Mouse (Mus musculus): ENCODE measurements around the gene Mesd. TPM values are rescaled to one million over a fixed set of nuclear protein-coding genes. Genes with fewer than 3 reads are reported as not detected.
A peak's percentile ranks its signal among the peaks of the same experiment; 100 is the strongest.

Mesd gene
- polyA plus RNA-seq (2015; fragmentation: Nextera tagmentation; extraction: Ambion mirVana): 64.7 and 67.1 TPM in 2 replicates

DNA sequence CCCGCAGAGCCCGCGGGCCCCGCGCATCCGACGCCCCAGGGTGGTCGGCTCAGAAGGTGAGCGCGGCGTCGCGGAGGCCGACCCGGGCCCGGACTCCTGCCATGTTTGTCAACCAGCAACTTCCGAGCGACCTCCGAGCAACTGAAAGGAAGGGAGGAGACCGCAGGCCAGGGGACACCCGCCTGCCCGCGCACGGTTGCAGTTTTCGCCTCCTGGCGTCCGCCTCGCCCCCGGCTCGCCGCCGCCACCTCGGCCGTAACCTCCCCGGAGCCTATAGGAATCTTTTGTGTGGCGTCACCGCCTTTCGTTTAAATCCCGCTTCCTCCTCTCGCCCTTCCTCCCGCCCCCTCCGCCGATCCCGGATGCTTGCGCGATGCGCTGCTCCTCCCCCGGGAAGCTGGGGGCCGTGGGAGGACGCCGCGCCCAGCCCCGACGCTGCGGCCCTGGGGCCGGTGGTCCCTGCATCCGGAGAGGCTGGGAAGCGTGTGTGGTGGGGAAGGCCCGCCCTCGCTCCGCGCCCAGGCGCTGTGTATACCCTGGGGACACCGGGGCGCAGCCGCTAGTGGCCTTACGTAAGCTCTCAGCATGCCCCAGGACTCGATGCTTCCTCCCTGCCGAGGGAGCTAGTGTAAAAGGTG is at the start of gene Mesd, which contains the start of gene Tlnrd1:
Gene Mesd, plus strand, starts transcription at position 446 of the 638 bp plus-strand sequence.
Gene Tlnrd1, minus strand, starts transcription at position 285 of the 638 bp plus-strand sequence.
- Histone ChIP-seq H3K36me3 (replicated peaks) (no peaks in the 10 kb centered on the region), H3K27me3 (replicated peaks) (no peaks in the 10 kb centered on the region), H3K4me3 (peak within 1 kb of the TSS; percentile 82), H3K9me3 (no peaks in the 10 kb centered on the region), H3K4me1 (peaks cover 47% of the 10 kb centered on the region), H3K4me2 (peak within 1 kb of the TSS; percentile 67), H3K27ac (peak within 1 kb of the TSS; percentile 92), H3K9ac (peak within 1 kb of the TSS; percentile 91)
- ATAC-seq (replicated peaks): peak; percentile 88
- under 1% methylated on average over 60 of the region's 69 CpGs for WGBS

DNA sequence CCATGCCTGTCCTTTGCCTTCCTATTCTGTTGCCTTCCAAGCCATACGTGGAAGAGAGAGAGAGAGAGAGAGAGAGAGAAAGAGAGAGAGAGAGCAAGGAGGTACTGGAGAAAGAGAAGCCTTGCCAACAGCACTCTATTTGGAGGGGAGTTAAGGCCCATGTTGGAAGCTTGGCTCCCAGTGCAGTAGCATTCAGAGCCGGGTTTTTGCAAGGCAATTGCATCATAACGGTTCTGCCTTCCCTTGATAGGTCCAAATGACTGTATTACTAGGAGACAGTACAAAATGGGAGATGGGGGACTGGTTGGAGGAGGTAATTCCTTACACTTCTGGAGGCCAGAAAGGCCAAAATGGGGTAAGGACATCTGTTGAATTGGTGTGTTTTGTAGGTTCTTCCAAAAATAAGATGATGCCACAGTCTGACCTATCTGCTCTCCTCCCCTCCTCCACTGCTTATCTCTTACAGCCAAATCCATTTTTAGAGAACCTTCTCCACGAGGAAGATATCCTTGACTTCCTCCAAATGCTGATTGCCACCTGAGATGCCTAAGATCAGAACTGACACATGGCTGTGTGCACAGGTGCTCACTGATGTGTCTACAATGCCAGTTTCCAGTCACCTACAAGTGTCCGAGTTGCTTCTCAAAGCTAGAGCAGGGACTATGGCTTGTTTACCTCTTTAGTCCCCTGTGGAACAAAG is 45.6 kb upstream of the Mesd start:
- no peak overlapping the region for H3K4me3 ChIP-seq
- no peaks in the 10 kb centered on the region for H3K4me1 ChIP-seq
- H3K27me3 ChIP-seq (replicated peaks): no peaks in the 10 kb centered on the region
- WGBS: 86% methylated on average over 5 of the region's 5 CpGs
- no peak for ATAC-seq (replicated peaks)
- no peak overlapping the region for H3K4me2 ChIP-seq
- H3K27ac ChIP-seq: no peak overlapping the region
- no peak overlapping the region for H3K9ac ChIP-seq
- no peaks in the 10 kb centered on the region for H3K36me3 ChIP-seq (replicated peaks)
- no peaks in the 10 kb centered on the region for H3K9me3 ChIP-seq

DNA sequence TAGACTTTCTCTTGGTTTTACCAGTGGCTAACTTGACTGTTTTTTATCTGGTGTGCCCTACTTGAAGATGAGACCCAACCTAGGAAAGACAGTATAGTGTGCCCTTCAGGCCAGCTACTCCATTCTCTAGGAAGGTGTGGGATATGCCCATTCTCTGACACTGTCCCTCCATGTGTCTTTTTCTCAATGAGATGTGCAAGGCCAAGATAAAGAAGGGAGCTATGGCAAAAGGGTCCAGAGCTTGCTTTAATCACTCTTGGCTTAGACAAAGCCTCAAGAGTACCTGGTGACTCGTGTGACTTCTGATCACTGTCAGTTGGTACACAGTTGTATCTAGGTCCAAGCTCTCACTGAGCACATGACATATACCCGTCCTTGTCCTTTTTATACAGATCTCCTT is 44.2 kb upstream of the Mesd start:
- H3K9me3 ChIP-seq: no peaks in the 10 kb centered on the region
- 89% methylated on average over 2 of the region's 2 CpGs for whole genome bisulfite sequencing
- no peak for ATAC-seq (replicated peaks)
- H3K36me3 ChIP-seq (replicated peaks): no peaks in the 10 kb centered on the region
- no peak overlapping the region for H3K9ac ChIP-seq
- no peak overlapping the region for H3K4me2 ChIP-seq
- H3K27ac ChIP-seq: no peak overlapping the region
- no peaks in the 10 kb centered on the region for H3K27me3 ChIP-seq (replicated peaks)
- H3K4me1 ChIP-seq: no peaks in the 10 kb centered on the region
- H3K4me3 ChIP-seq: no peak overlapping the region

DNA sequence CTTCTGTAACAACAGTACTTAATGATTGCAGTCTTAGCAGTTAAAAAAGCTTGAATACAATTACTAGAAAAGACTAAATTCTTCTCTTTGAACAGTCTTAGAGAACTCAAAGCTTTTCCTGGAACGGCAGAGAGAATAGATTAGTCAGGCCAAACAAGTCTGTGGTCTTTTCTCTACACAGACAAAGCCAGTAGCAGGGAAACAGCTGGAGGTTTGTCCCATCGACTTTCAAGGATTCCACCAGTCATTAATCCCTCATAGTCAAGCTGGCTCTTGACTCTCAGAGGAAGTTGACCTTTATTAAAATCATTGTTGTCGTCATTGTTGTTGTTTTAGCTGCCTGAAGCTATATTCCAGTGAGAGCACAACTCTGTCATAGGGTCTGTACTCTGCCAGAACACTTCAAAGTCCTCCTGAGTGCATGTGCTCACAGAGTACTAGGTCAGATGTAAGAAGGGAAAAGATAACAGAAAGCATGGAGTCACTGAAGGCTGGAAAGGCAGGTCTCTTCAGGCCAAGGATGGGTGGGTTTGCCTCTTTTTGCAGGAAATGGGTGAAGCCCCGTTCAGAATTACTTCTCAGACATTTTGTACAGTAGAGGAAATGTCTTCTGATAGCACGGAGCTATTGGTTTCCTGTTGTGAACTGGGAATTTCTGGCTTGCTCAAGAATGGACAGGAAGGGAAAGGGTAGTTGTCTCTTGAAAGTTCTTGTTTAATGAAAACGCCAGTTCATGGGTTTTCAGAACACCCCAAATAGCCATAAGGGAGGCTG is 41.6 kb upstream of the Mesd start:
- Histone ChIP-seq H3K9me3 (no peaks in the 10 kb centered on the region), H3K27ac (no peak overlapping the region), H3K9ac (no peak overlapping the region), H3K4me3 (no peak overlapping the region), H3K36me3 (replicated peaks) (no peaks in the 10 kb centered on the region), H3K4me2 (no peak overlapping the region), H3K27me3 (replicated peaks) (no peaks in the 10 kb centered on the region), H3K4me1 (no peaks in the 10 kb centered on the region)
- ATAC-seq (replicated peaks): no peak
- WGBS: 51% methylated on average over 6 of the region's 6 CpGs

DNA sequence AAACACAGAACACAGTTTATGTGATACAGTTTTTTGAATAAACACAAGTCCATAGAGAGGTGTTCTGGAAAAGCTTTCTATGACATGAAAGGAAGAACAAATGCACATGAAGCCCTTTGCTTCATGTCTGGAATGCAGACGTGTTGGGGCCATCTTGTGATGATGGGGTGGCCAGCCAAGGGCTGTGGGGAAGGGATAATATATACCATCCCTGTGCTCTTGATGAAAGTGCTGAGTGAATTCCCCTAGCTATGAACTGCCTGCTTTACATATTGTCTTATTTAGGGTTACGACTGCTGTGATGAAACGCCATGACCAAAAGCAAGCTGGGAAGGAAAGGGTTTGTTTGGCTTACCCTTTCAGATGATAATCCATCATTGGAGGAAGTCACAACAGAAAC is 39.5 kb upstream of the Mesd start:
- no peaks in the 10 kb centered on the region for H3K9me3 ChIP-seq
- no peaks in the 10 kb centered on the region for H3K27me3 ChIP-seq (replicated peaks)
- no peak for ATAC-seq (replicated peaks)
- no peak overlapping the region for H3K27ac ChIP-seq
- H3K9ac ChIP-seq: no peak overlapping the region
- H3K4me3 ChIP-seq: no peak overlapping the region
- no peaks in the 10 kb centered on the region for H3K4me1 ChIP-seq
- 93% methylated on average over 3 of the region's 3 CpGs for WGBS
- no peaks in the 10 kb centered on the region for H3K36me3 ChIP-seq (replicated peaks)
- no peak overlapping the region for H3K4me2 ChIP-seq

DNA sequence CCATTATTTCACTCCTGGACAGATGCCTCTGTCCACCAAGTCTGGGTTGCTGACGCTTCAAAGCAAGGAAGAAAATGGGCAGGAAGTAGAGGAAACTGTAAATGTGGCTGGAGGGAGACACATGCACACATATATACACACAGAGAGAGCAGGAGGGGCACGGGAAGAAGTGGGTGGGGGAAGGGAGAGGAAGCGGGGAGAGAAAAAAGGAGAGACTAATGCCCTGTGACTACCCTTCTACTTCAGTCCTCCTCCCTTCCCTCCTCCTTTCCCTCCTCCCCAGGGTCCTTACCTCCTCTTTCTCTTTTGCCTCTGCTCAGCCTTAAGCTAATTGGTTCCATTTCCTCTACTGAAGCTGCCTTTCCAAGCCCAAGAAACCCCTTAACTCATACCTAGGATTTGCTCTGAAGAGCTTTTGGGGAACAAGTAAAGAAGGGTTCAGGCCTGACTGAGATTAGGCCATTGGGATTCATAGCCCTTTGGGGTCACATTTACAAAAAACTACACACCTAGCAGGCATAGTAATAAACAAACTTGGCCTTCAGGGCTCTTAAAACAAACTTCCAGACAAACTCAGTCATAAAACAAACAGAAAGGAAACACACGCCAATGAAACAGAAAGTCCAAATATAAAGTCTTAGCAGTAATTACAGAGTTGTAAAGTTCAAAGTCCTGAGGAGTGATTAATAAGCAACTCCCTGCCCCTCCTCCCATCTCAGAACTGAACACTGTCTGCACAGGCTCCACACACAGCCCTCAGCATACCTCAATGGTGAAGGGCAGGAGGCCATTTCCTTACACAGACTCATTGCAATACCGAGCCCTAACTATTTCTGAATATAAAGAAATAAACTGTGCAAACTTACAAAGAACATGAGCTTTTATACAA is 36.8 kb upstream of the Mesd start:
- H3K4me3 ChIP-seq: no peak overlapping the region
- H3K4me1 ChIP-seq: no peaks in the 10 kb centered on the region
- no peaks in the 10 kb centered on the region for H3K9me3 ChIP-seq
- H3K9ac ChIP-seq: no peak overlapping the region
- no peak overlapping the region for H3K27ac ChIP-seq
- ATAC-seq (replicated peaks): no peak
- H3K27me3 ChIP-seq (replicated peaks): no peaks in the 10 kb centered on the region
- H3K36me3 ChIP-seq (replicated peaks): no peaks in the 10 kb centered on the region
- WGBS: 61% methylated on average over 5 of the region's 5 CpGs
- no peak overlapping the region for H3K4me2 ChIP-seq

DNA sequence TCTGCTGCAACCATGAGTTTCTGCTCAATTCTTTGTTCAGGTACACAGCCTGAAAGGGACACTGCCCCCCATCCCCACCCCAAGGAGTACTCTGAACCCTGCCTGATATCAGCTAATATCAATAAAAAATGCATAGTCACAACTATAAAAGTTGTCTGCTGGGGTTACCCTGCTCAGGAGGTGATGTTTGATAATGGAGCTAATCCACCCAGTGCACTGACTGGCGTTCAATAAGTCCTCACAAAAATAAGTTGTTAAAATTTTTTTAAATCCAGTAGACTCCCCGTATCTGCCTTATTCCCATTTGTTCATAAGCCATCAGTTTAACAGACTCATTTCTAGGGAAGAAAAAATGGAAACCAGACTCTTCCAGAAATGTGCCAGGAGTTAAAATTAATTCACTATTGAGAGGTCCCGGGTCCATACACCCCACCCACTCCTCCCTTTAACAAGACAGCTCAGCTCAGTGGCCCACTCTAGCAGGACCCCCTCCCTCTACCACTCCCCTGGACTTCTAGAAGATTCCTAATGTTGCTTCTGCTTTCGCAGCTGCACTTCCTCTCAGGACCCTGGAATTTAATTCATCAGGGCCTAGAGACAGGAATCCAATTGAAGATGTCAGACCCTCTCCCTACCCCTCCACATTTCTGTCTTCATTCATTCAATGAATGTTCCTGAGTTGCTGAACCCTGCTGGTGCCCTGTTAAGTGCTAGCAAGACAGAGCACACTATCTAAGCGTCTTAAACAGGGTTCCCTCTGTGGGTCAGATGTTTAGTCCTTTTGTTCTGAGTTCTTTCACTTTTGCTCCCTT is 32.5 kb upstream of the Mesd start:
- Histone ChIP-seq H3K27ac (no peak overlapping the region), H3K9me3 (no peaks in the 10 kb centered on the region), H3K4me1 (no peaks in the 10 kb centered on the region), H3K4me2 (no peak overlapping the region), H3K4me3 (no peak overlapping the region), H3K9ac (no peak overlapping the region), H3K27me3 (replicated peaks) (no peaks in the 10 kb centered on the region), H3K36me3 (replicated peaks) (no peaks in the 10 kb centered on the region)
- ATAC-seq (replicated peaks): no peak
- WGBS: 44% methylated on average over 5 of the region's 5 CpGs

DNA sequence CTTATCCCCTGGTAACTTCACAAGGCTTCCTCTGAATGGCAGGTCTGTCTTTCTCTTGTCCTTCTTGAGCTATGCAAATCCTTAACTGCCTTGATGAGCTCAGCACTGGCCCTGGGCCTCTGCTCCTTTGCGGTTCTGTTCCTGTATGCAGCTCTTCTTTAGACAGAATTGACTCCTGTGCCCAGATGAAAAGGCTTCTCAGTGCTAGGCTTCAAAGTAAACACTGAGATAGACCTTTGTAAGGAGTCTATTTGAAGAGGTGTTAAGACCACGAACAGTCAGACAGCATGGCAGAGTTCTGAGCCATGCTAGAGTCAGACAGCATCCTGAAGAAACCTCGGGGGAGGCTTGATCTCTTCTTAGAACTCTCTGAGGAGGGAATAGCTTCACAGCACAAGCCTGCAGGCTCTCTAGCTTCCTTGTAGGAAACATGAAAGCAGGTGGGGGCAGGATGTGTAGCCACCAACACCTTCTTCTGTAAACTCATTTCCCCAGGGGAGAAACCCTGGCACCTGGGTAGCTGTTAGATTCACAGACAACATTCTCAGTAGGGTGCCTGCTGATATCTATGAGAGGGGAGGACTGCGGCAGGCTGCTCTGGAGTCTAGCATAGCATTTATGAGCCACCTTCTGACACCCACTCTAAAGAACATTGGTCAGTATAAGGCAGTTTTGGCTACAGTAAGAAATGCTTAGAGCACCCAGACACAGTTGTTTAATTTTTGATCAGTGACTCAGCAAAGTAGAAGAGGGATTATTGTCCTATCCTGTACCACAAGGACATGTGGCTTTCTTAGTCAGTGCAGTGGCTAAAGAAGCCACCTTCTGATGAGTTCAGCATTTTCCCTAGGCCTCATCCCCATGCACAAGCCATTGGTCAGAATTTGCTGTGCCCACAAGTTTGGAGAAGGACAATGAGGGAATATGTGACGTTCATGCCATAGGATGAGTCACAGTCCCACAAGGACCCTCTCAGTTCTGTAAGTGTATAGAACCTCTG is 31.6 kb upstream of the Mesd start:
- Histone ChIP-seq H3K27me3 (replicated peaks) (no peaks in the 10 kb centered on the region), H3K9me3 (no peaks in the 10 kb centered on the region), H3K4me3 (no peak overlapping the region), H3K9ac (no peak overlapping the region), H3K27ac (no peak overlapping the region), H3K4me1 (no peaks in the 10 kb centered on the region), H3K4me2 (no peak overlapping the region), H3K36me3 (replicated peaks) (no peaks in the 10 kb centered on the region)
- 0 out of 2 replicates have a peak, but pooled peaks have one; percentile 17 for ATAC-seq (replicated peaks)
- WGBS: 32% methylated on average over 5 of the region's 5 CpGs

DNA sequence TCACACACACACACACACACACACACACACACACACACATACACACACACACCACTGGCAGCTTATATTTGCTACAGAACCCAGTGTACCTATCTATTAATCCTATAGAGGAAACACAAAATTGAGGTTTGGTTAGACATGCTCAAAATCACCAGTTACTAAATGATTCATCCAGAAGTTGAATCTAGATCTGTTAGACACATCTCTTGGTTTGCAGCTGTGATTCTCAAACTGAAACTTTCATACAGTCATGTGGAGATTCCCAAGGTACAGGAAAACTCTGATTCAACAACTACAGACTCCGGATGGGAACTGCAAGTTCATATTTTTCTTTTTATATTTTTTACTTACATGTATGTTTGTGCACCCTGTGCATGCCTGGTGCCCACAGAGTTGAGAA is 29.1 kb upstream of the Mesd start:
- Histone ChIP-seq H3K4me1 (no peaks in the 10 kb centered on the region), H3K9ac (no peak overlapping the region), H3K27me3 (replicated peaks) (no peaks in the 10 kb centered on the region), H3K27ac (no peak overlapping the region), H3K36me3 (replicated peaks) (no peaks in the 10 kb centered on the region), H3K4me3 (no peak overlapping the region), H3K9me3 (no peaks in the 10 kb centered on the region), H3K4me2 (no peak overlapping the region)
- 90% methylated on average over 1 of the region's 1 CpGs for WGBS
- ATAC-seq (replicated peaks): no peak

DNA sequence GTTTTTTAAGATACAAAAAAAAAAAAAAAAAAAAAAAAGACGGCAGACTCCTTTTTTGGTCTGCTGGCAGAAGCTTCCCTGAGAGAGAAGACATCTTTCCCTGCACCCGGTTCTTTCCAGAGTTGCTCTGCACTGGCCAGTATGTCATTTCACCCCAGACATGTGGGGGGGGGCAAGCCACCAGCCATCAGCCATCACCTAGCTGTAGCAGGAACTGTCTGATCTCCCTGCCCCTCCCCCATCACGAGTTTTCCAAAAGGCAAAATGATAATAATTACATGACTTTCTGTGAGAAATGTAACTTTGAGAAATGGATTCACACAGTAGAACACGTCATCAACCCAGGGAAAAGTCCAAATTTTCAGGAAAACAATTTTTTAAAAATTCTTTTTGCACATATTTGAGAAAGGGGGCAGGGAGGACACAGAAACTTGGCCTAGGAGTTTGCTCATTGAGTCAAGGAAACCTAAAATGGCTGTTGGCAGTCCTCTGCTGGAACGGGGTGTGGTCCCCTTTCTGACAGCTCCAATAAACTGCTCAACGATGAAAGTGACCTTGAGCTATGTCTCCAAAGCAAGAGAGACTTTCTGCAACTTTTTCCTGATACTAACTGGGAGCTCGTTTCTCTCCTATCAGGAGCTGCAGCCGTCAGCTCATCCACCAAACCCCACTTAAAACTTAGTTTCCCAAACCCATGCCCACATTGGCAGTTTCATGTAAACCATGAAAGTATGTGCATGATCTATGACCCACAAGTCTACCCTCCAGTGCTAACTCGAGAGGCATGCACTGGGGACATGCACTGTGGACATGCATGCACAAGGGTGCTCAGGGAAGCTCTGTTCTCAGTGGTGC is 27.7 kb upstream of the Mesd start:
- H3K9ac ChIP-seq: no peak overlapping the region
- ATAC-seq (replicated peaks): no peak
- WGBS: 83% methylated on average over 9 of the region's 9 CpGs
- no peaks in the 10 kb centered on the region for H3K4me1 ChIP-seq
- H3K36me3 ChIP-seq (replicated peaks): no peaks in the 10 kb centered on the region
- no peak overlapping the region for H3K4me2 ChIP-seq
- no peak overlapping the region for H3K4me3 ChIP-seq
- H3K27ac ChIP-seq: no peak overlapping the region
- no peaks in the 10 kb centered on the region for H3K9me3 ChIP-seq
- no peaks in the 10 kb centered on the region for H3K27me3 ChIP-seq (replicated peaks)

Data from midbrain, embryonic 15.5 days (tissue).